Mouse (Mus musculus) kidney, embryonic 15.5 days (tissue): ENCODE results near the gene Avl9. TPM values are rescaled to one million over a fixed set of nuclear protein-coding genes. Genes with fewer than 3 reads are reported as not detected.

ENCODE experiments used
- ATAC-seq: fragments of 200-750 bp; cut with Nextera tagmentation; replicated peaks from 2 replicates; pipeline ENCODE4 v1.8.0; 2017; ENCODE audit warnings: moderate TSS enrichment; ENCODE audit not compliant: low FRiP score
- H3K27ac ChIP-seq: fragments of 300-500 bp; sonication (generic); 2 replicates; pipeline ENCODE4 v1.5.1; 2015; ENCODE audit warnings: mild to moderate bottlenecking, inconsistent platforms
- H3K27me3 ChIP-seq: fragments of 300-500 bp; sonication (generic); 2 replicates; pipeline ENCODE4 v1.6.1; 2015; ENCODE audit warnings: inconsistent platforms
- H3K36me3 ChIP-seq: fragments of 300-500 bp; sonication (generic); 2 replicates; pipeline ENCODE4 v1.6.1; 2015; ENCODE audit warnings: inconsistent platforms
- H3K4me1 ChIP-seq: fragments of 300-500 bp; sonication (generic); 2 replicates; pipeline ENCODE4 v1.6.1; 2015; ENCODE audit warnings: inconsistent platforms
- H3K4me2 ChIP-seq: fragments of 300-500 bp; sonication (generic); 2 replicates; pipeline ENCODE4 v1.6.1; 2015; ENCODE audit warnings: moderate library complexity, mild to moderate bottlenecking, inconsistent platforms
- H3K4me3 ChIP-seq: fragments of 300-500 bp; sonication (generic); replicated peaks from 2 replicates; pipeline ENCODE4 v1.5.1; 2015; ENCODE audit warnings: mild to moderate bottlenecking, inconsistent platforms
- H3K9ac ChIP-seq: fragments of 300-500 bp; sonication (generic); 2 replicates; pipeline ENCODE4 v1.6.1; 2015; ENCODE audit warnings: mild to moderate bottlenecking, inconsistent platforms
- H3K9me3 ChIP-seq: fragments of 300-500 bp; sonication (generic); replicated peaks from 2 replicates; pipeline ENCODE4 v1.6.1; 2016; ENCODE audit warnings: inconsistent platforms
- WGBS: fragments of 180-500 bp; shearing (Covaris S2); methylation state at CpG from one replicate; pipeline ENCODE4 v1.1.7; 2015; ENCODE audit warnings: mixed read lengths; 5-methylcytosine and 5-hydroxymethylcytosine counted together
- polyA plus RNA-seq: library from polyadenylated mRNA; unstranded; fragments of >200 nt; fragmentation: Nextera tagmentation; extraction: Ambion mirVana; gene quantifications from 2 replicates; pipeline ENCODE4 v1.2.1, GENCODE M21; 2015

Gene Avl9
- polyA plus RNA-seq, 1 experiment from 2014 or later: 11.1 TPM

GRCm38 (mm10) chr6:56796668-56797141 lies 82.0 kb downstream of the Avl9 start:
- peak overlapping the region; percentile 100 for H3K27ac ChIP-seq
- peak overlapping the region; percentile 92 for H3K9ac ChIP-seq
- no peaks in the 10 kb centered on the region for H3K9me3 ChIP-seq
- WGBS: under 1% methylated on average over 16 of the region's 16 CpGs
- peak overlapping the region; percentile 78 for H3K4me2 ChIP-seq
- H3K4me3 ChIP-seq: peak overlapping the region; percentile 87
- no peaks in the 10 kb centered on the region for H3K27me3 ChIP-seq
- ATAC-seq: peak; percentile 38
- H3K4me1 ChIP-seq: peaks cover 23% of the 10 kb centered on the region
- H3K36me3 ChIP-seq: peaks cover 14% of the 10 kb centered on the region; the same call in 1 of the 2 replicates

DNA sequence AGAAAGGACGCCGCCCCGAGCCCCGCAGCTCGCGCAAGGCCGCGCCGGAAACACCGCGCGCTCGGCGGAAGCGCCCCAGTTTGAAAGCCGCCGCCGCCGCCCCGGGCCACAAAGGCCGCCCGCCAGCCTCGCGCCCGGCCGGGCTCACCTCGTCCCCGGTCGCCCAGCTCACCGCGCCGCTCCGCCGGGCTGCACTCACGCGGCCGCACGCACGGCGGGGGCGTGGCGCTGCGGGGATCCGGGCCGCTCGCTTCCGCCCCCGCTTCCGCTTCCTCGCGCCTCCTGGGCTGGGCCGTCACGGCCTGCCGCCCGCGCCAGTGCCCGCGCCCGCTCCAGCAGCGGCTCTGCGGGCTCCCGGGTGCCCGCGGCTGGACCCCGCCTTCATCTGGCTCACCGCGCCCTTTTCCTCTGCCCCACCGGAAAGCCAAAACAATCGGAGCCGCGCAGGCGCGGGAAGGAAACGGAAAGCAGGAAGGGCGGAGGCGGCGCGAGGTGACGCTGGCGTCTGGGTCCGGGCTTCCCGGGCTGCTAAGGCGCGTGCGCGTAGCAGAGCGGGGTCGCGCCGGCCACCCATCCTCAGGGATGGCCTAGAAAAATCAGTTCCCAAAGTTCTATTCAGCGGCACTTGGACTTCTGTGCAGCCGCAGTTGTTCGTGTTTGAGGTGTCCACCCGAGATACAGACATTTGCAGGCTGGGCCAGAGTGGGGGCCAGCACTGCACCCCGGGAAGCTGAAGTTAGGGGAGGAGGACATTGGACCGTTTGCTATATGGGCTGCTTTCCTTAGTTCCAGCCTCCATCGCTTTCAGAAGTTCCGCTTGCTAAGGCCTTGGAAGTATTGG lies 82.8 kb downstream of the Avl9 start, which contains the start of gene Kbtbd2:
Gene Kbtbd2 (minus strand): TSS at position 503 of the 841 bp plus-strand sequence.
- Histone ChIP-seq H3K4me1 (peaks cover 23% of the 10 kb centered on the region), H3K9ac (peak within 1 kb of the TSS; percentile 92), H3K27ac (peak within 1 kb of the TSS; percentile 100), H3K4me2 (peak within 1 kb of the TSS; percentile 78), H3K36me3 (peaks cover 9% of the 10 kb centered on the region; the same call in 1 of the 2 replicates), H3K27me3 (no peaks in the 10 kb centered on the region), H3K4me3 (peak within 1 kb of the TSS; percentile 87), H3K9me3 (no peaks in the 10 kb centered on the region)
- WGBS: under 1% methylated on average over 88 of the region's 98 CpGs
- ATAC-seq: peak; percentile 97

- H3K4me3 ChIP-seq: peak overlapping the region; percentile 87
- H3K36me3 ChIP-seq: peaks cover 4% of the 10 kb centered on the region; the same call in 1 of the 2 replicates
- H3K9me3 ChIP-seq: no peaks in the 10 kb centered on the region
- peak overlapping the region; percentile 78 for H3K4me2 ChIP-seq
- peak overlapping the region; percentile 92 for H3K9ac ChIP-seq
- WGBS: 16% methylated on average over 8 of the region's 8 CpGs
- H3K27ac ChIP-seq: peak overlapping the region; percentile 100
- ATAC-seq: no peak
- H3K4me1 ChIP-seq: peaks cover 23% of the 10 kb centered on the region
- H3K27me3 ChIP-seq: no peaks in the 10 kb centered on the region
Measured at GRCm38 (mm10) chr6:56798152-56798465, 83.4 kb downstream of the Avl9 start.

DNA sequence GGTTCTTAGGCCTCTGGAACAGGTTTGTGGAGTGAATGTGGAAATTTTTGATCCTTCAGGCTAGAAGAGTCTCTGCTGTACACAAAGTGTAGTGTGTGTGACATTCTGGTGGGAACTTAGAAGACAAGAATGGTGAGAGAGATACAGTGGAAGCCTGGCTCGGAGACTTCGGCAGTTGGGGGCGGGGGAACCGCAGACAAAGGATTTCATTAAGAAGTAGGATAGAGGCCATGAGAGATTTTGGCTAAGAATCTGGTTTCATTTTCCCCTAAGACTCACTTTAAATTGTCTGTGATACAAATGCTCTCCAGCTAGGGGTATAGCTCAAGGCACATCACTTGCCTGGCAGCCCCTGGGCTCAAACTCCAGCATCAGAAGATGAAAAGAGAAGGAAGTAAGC lies 90.3 kb downstream of the Avl9 start:
- no peaks in the 10 kb centered on the region for H3K36me3 ChIP-seq
- H3K9ac ChIP-seq: no peak overlapping the region
- no peak overlapping the region for H3K4me2 ChIP-seq
- H3K27me3 ChIP-seq: peaks cover 16% of the 10 kb centered on the region
- no peak for ATAC-seq
- WGBS: 88% methylated on average over 4 of the region's 4 CpGs
- H3K27ac ChIP-seq: no peak overlapping the region
- no peaks in the 10 kb centered on the region for H3K4me1 ChIP-seq
- H3K4me3 ChIP-seq: no peak overlapping the region
- no peaks in the 10 kb centered on the region for H3K9me3 ChIP-seq

DNA sequence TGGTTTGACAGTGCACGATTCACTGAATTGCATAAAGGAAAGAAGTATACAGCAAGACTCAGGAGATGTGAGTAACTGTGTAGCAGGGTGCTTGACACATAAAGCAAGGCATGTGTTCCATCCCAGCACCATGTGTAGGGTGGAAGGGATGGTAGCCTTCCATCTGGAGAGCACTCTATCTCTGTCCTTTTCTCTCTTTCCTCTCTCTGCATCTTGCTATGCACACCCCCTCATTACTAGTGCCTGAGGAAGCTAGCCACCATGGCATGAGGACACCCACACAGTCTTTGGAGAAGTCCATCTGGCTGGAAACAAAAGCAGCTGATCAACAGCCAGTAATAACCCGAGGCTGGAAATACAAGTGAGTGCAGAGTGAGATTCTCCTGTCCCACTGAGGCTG lies 91.5 kb downstream of the Avl9 start:
- no peak for ATAC-seq
- no peak overlapping the region for H3K4me2 ChIP-seq
- no peaks in the 10 kb centered on the region for H3K36me3 ChIP-seq
- peaks cover 16% of the 10 kb centered on the region for H3K27me3 ChIP-seq
- H3K9me3 ChIP-seq: no peaks in the 10 kb centered on the region
- no peak overlapping the region for H3K4me3 ChIP-seq
- no peaks in the 10 kb centered on the region for H3K4me1 ChIP-seq
- WGBS: 80% methylated on average over 2 of the region's 2 CpGs
- H3K9ac ChIP-seq: no peak overlapping the region
- no peak overlapping the region for H3K27ac ChIP-seq

DNA sequence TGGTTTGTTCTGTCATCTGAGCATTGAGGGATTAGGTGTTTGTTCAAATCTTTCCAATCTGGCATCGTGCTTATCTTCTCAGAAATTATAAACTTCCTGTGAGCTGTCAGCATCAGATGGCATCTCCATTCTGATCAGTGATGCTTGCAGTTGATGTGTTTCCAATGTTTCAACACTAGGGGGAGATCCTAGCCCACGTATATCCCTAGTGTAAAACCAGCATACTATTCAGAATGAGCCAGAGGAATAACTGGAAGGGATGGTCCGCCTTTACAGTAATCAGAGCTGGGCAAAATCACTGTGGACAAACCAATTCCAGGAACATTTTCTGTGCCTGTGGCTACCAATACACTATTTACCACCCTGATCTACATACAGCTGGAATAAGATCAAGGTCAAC lies 94.0 kb downstream of the Avl9 start:
- peaks cover 16% of the 10 kb centered on the region for H3K27me3 ChIP-seq
- no peak overlapping the region for H3K27ac ChIP-seq
- no peak overlapping the region for H3K4me3 ChIP-seq
- WGBS: 13% methylated on average over 3 of the region's 3 CpGs
- H3K9me3 ChIP-seq: no peaks in the 10 kb centered on the region
- peak; percentile 76 for ATAC-seq
- no peaks in the 10 kb centered on the region for H3K36me3 ChIP-seq
- no peak overlapping the region for H3K4me2 ChIP-seq
- no peak overlapping the region for H3K9ac ChIP-seq
- H3K4me1 ChIP-seq: no peaks in the 10 kb centered on the region

Other genes starting within 250 kb of the Avl9 start
- gene Pde1c, start 145.8 kb upstream of the Avl9 start, polyA plus RNA-seq: 1.2 and 1.3 TPM in 2 replicates
- 148 and 181 TPM in 2 replicates for gene Lsm5, start 10.2 kb upstream of the Avl9 start, polyA plus RNA-seq
- 32.6 and 35.7 TPM in 2 replicates for gene Kbtbd2, start 82.9 kb downstream of the Avl9 start, polyA plus RNA-seq
- gene Fkbp9, start 117.2 kb downstream of the Avl9 start, polyA plus RNA-seq: 118 and 129 TPM in 2 replicates
- gene Nt5c3, start 209.0 kb downstream of the Avl9 start, polyA plus RNA-seq: 61.5 and 64.9 TPM in 2 replicates
- gene Vmn1r4, start 209.1 kb downstream of the Avl9 start, polyA plus RNA-seq: 0.28 and 0.39 TPM in 2 replicates